Mouse (Mus musculus): ENCODE data around the gene Pafah2. TPM values are rescaled to one million over a fixed set of nuclear protein-coding genes. Genes with fewer than 3 reads are reported as not detected.

Pafah2 gene
- total RNA-seq, 4 experiments from 2014 or later, result 6.8 to 10.7 (median 9.1) TPM

DNA sequence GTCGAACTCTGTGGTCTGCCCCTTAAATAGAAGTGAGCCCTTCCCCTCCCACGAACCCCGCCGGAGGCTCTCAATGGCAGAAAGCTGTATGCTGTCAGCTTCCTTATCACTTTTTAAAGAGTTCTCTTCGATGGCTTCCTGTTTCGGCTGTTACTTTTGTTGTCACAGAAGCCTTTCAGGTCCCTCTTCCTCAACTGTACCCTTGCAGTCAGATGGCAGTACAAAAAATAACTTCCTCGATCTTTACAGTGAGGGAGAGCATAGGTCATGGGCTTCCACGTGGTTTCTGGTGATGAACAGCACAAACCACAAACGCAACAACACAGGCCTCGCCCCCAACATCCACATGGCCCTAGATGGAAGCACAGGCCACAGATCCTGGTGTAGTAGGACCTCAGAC lies 64.2 kb downstream of the Pafah2 start:
- DNase-seq (ENCODE audit: low spot score), result no peak

DNA sequence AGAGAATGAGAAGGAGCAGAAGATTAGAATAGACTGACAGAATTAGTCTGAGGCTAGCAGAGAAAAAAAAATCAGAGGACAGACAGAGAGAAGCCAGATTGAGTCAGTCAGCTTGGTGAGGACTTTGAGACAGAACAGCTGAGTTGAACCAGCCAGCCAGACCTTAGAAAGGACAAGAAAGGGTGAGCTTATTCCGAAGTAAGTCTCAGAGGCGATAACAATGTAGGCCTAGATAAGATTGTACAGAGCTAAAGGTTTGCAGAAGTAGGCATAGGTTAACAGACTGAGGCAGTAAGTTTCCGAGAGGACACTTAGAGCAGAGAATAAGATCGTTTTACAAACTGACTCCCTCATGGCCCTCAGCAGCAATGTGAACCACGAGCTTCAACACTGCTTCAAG lies 65.1 kb downstream of the Pafah2 start:
- no peak for DNase-seq (ENCODE audit: low spot score)

DNA sequence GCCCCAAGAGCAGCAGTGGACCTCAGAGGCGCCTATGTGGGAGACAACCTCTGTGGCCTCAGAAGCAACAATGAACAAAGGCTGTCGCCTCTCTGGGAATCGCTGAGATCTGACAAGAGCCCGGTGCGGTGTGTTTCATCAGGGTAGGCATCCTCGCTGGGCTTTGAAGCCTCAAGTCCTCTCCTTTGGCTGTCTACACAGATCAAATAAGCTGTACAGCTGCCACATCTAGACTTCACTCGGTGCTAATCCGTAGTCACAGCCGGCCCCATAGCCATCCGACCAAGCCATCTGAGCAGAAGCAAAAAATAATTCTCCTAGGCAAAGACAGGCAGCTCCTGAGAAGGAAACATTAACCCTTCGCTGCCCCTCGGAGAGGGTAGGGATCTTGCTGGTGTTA lies 69.7 kb downstream of the Pafah2 start:
- DNase-seq (ENCODE audit: low spot score), result no peak

DNA sequence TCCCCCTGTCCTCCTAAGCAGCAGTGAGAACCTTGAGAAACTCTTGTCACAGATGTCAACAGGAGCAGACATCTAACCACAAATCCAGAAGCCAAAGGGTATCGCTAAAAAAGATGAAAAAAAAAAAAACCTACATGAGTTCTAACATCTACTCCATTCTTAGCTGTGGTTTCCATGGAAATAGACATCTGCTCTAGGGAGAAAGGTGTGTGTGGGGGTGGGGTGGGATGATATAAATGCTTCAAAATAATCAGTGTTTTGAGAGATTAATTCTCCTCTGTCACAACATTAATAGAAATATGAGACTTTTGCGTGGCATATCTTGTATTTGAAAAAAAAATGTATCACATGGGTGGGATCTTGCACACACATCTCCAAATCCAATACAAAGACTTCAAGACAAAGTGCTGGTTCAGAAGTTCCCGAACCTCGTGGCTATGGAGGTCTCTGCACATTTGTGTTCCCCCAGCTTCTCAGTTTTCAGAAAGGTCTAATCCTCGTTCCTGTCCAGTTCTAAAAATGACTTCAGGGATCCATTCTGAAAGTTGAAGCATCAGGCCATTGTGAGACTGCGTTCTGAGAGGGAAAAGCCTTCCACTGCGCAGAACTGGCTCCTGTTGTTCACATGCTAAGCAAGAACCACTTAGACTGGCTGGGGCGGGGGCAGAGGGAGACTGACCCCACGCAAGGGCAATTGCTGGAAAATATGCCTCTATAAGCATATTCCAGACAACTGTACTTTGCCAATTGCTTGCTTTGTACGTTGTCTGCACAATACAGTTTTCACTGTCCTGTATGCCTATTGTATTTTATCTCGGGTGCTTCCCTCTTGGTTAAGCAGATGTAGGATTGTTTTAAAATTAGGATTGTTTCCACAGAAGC lies 70.5 kb downstream of the Pafah2 start:
- DNase-seq (ENCODE audit: low spot score), result no peak

DNA sequence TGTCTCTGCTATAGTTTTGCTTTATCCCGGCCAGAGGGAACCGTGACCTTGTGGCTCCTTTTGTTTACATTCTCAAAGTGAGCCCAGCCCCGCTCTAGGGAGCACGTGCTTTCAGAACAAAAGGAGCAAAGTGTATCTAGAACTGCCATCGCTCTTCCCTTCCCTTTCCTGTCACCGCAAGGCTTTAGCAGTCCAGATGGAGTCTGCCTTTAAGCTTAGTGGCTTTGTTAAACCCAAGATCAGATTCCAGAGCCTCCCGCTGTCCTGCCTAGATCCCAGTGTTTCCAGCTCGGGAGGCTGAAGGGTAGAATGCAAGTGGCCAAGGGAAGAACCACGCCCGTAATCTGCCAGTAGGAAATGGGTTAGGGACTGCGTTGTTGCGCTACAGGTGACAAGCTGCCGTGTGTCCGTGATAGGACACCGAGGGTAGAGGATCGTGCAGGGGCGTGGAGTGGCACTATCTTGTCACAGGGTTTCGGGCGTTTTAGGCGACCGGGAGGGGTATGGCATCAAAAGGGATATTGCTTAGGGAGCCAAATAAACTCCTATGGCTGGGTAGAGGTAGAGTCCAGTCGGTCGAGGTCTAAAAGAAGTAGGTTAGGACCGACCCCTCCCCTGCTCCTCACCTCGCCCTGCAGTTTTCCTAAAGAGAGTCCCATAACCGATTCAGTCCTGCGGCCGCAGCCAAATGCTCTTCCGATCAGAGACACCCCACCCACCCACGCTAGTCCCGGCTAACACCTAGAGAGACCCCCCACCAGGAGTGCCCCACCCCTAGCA lies 71.5 kb downstream of the Pafah2 start:
- peak; percentile 26 for DNase-seq (ENCODE audit: low spot score)

DNA sequence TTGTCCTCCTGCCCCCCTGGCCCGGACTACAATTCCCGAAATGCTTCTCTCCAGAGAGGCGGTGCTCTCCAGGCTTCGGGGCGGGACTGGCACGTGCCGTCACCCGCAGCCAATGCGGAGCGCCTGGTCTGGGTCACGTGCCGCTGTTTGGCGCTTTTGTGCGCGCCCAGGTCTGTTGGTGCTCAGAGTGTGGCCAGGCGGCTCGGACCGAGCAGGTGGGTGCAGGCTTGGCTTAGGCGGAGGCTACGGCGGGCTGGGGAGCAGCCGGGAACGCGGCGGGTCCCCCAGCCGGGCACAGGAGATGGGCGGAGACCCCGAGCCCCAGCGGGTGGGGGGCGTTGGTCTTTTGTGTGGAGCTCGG lies 72.1 kb downstream of the Pafah2 start, which contains the start of gene Stmn1:
Gene Stmn1 (plus strand): TSS at position 106 of the 361 bp plus-strand sequence.
- peak; percentile 92 for DNase-seq (ENCODE audit: low spot score)

DNA sequence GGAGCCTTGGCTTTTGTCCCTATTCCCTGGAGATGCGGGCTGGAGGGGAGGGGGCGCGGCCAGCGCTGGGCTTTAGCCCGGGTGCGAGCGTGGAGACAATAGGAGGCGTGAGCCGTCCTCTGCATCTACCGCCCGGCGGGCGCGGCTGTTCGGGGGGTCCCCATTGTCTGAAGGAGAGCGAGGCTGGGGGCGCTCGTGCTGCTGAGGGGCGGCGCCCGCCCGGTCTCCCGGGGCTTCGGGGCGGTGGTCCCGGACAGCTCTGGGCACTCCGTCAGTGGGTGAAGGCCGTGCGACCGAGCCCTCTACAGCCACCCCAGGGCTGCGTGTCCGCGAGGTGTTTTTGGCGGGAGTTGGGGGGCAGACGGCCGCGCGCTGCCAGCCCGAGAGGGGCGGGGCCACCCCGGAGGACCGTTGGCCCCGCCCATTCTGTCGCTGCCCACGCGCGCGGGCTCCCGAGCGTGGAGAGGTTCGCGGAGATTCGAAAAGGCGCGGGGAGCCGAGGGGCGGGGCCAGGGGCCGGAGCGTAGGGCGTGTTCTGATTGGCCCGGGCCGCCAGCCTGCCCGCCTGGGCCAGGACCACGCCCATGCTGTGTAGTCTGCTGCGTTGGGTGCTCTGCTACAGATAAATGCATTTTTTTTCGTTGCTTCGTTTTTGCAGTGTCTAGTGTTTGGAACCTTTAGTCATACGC lies 72.6 kb downstream of the Pafah2 start:
- peak; percentile 88 for DNase-seq (ENCODE audit: low spot score)

DNA sequence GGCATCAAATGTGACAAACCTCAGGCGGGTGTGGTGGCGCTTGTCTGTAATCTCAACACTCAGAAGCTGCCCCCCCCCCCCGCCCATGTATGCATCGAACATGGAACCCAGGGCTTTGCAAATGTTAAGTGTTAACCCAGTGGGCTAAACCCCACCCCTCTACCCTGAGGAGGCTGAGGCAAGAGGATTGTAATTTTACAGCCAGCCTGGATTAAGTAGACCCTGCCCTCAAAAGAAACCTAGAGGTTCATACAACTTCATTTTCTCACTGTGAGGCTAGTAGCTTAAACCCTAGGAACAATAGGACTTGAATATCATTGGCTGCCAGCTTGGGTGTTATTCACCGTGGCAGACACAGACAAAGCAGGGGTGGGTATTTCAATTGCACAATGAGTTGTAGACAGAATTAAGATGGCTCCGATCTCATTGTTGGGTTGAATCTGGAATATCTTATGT lies 73.2 kb downstream of the Pafah2 start:
- DNase-seq (ENCODE audit: low spot score), result no peak

DNA sequence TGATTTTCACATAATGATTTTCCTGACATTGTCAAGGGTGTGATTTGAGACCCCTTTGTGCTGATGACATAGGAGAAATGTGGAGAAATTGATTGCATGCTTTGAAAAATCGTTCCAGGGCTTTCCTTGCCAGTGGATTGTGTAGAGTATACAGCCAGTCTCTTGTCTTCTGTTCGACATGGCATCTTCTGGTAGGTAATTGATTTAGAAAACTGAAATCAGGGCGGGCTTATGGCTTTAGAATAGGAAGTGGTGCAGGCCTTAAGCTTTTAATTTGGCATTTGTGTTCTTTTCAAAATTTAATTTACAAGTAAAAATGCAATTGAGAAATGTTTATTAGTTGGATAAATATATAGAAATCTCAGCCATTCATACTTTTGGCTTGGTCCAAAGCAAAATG lies 73.9 kb downstream of the Pafah2 start:
- no peak for DNase-seq (ENCODE audit: low spot score)

DNA sequence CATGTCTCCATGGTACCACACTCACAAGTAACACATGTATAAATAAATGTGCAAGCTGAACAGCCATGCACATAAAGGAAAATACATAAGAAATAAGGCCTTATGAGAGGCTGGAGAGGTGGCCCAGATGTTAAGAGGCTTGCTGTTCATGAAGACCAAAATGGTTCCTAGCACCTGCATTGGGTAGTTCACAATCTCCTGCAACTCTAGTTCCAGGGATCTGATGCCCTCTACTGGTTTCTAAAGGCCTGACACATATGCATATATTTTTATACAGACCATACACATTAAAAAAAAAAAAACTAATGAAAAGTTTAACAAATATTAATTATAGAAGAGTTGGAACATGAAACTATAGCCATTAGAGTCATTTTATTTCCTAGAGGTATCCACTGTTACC lies 75.3 kb downstream of the Pafah2 start:
- no peak for DNase-seq (ENCODE audit: low spot score)

DNA sequence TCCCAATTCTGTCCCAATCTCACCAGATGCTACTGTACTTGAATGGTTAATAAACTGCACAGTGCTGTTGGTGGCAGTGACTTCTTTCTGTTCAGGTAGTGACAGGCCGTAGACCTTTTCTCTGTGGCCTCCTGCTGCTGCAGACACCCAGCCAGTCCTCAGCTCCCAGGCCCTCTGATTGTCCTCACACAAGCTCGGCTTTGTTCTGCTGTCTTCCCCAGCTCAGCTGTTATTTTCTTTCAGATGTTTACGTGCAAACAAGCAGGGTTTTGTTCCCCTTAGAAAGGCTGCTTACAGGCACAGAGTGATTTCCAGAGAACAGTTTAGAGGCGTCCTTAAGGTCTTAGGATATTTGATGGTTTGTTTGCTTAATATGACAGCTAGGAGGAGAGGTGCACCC lies 77.6 kb downstream of the Pafah2 start:
- no peak for DNase-seq (ENCODE audit: low spot score)

DNA sequence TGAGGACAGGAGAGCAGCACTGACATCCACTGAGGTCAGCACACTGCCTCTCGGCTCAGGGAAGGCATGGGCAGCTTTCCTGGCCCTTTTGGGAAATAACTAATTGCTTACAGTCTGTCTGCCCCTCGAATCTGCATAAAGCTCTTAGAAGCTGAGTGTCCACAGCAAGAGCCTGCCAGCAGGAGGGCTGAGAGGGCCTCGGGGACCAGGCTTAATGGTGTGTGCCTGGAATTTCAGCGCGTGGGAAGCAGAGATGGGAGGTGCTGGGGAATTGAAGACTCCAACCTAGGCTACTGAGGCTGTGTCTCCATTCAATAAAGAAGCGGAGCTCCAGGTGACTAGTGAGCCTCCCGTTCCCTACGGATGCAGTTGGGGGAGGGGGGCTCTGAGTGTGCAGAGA lies 78.1 kb downstream of the Pafah2 start:
- DNase-seq (ENCODE audit: low spot score), result no peak

DNA sequence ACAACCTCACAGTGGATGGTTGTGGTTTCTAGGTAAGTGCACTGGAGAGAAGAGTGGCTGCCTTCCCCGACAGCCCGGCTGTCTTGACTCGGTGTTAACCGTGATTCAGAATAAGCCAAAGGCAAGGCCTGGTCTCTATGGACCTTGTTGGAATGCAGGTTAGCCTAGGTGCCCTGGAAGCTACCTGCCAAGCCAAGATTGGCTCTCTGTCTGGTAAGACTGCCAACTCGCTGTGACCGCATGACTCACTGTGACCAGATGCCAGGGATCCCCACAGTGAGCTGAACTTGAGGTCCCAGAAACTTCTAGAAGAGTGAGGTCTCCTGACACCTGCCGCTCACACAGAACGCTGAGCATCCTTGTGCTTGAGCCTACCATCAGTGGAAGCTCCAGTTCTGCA lies 80.8 kb downstream of the Pafah2 start:
- DNase-seq (ENCODE audit: low spot score), result no peak

Small RNA genes within 50 kb of the gene (microRNA-seq; reads per million reads assigned to microRNA genes)
- 1.7 reads per million for gene Gm23634

Other genes starting within 250 kb of the Pafah2 start
- 10 to 100 TPM; 58.4 to 62.7 (median 60.5) TPM for gene Cep85, start 209.2 kb upstream of the Pafah2 start, total RNA-seq (2022)
- not detected for gene Gm7534, start 193.3 kb upstream of the Pafah2 start, total RNA-seq (2022)
- under 1 TPM in 1 of 4 experiments, not detected in 3; 0.14 TPM for gene Catsper4, start 168.9 kb upstream of the Pafah2 start, total RNA-seq (2022)
- gene Cnksr1, start 157.9 kb upstream of the Pafah2 start, total RNA-seq (2022), result 1 to 10 TPM; 7.5 to 9.2 (median 8.5) TPM
- gene E130218I03Rik, start 152.7 kb upstream of the Pafah2 start, total RNA-seq (2022), result not detected
- gene Zfp593, start 150.7 kb upstream of the Pafah2 start, total RNA-seq (2022), result 1 to 10 TPM; 3.8 to 4.3 (median 4.0) TPM
- not detected for gene Gm30191, start 149.4 kb upstream of the Pafah2 start, total RNA-seq (2022)
- 1 to 10 TPM; 6.1 to 8.0 (median 7.3) TPM for gene Grrp1, start 142.2 kb upstream of the Pafah2 start, total RNA-seq (2022)
- 1 to 10 TPM; 6.2 to 7.6 (median 6.7) TPM for gene Pdik1l, start 108.4 kb upstream of the Pafah2 start, total RNA-seq (2022)
- 100 to 1,000 TPM; 164 to 261 (median 195) TPM for gene Trim63, start 81.2 kb upstream of the Pafah2 start, total RNA-seq (2022)
- gene Slc30a2, start 53.1 kb upstream of the Pafah2 start, total RNA-seq (2022), result under 1 TPM; 0.32 to 0.94 (median 0.55) TPM
- gene Extl1, start 12.5 kb upstream of the Pafah2 start, total RNA-seq (2022), result 10 to 100 TPM; 20.5 to 28.9 (median 23.9) TPM
- 10 to 100 TPM; 20.8 to 26.2 (median 22.0) TPM for gene Stmn1, start 72.0 kb downstream of the Pafah2 start, total RNA-seq (2022)
- gene Paqr7, start 100.4 kb downstream of the Pafah2 start, total RNA-seq (2022), result 10 to 100 TPM; 15.8 to 28.8 (median 20.2) TPM
- gene Aunip, start 114.7 kb downstream of the Pafah2 start, total RNA-seq (2022), result under 1 TPM in 1 of 4 experiments, not detected in 3; 0.20 TPM
- gene Mtfr1l, start 139.1 kb downstream of the Pafah2 start, total RNA-seq (2022), result 100 to 1,000 TPM; 182 to 213 (median 198) TPM
- gene Selenon, start 155.8 kb downstream of the Pafah2 start, total RNA-seq (2022), result 10 to 100 TPM; 17.1 to 20.4 (median 19.4) TPM